Mouse (Mus musculus): ENCODE measurements around the gene Anks1.

- TF ChIP-seq POLR2A (IDR thresholded peaks at IDR 0.05; ENCODE audit: borderline replicate concordance, extremely low read depth, insufficient read depth, insufficient read length, poor library complexity, severe bottlenecking), result no peak
- no peak for TF ChIP-seq CTCF (IDR thresholded peaks at IDR 0.05; ENCODE audit: borderline replicate concordance, extremely low read depth, insufficient read depth, insufficient read length)
Measured at GRCm38 (mm10) chr17:27935091-27935490, 26.0 kb downstream of the Anks1 start.
